Mouse (Mus musculus): ENCODE data around the gene Fam210b. TPM values are rescaled to one million over a fixed set of nuclear protein-coding genes. Genes with fewer than 3 reads are reported as not detected.

Gene Fam210b
- polyA plus RNA-seq, 1 experiment from 2014 or later, result 14.9 TPM

DNA sequence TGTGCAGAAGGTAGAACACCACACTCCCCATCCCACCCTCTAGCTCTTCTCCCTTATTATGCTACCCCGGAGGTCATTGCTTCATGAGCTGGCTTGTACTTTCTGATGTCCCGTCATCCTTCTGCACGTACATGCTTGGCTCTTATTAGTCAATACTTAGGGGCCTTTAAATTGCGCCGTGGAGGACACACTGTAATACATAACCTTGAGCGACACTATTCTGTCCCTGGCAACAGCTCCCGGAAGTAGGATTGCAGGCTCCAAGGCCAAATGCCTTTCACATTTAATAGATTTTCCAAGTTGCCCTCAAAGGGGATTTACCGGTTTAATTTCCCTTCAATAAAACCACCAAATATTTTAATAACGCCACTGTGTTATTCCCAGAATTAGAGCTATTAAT, 33.6 kb upstream of the Fam210b start:
- Histone ChIP-seq H3K9ac (ENCODE audit: low read length) (no peak overlapping the region), H3K36me3 (ENCODE audit: control insufficient read depth, insufficient read depth, low read length) (no peaks in the 10 kb centered on the region), H3K4me2 (ENCODE audit: low read depth, severe bottlenecking) (no peak overlapping the region), H3K27me3 (ENCODE audit: control insufficient read depth, insufficient read depth, low read length) (no peaks in the 10 kb centered on the region), H3K4me1 (ENCODE audit: control insufficient read depth, insufficient read depth, low read length) (no peaks in the 10 kb centered on the region), H3K27ac (replicated peaks; ENCODE audit: low read depth, low read length) (no peak overlapping the region), H3K9me3 (ENCODE audit: control insufficient read depth, low read length) (no peaks in the 10 kb centered on the region), H3K4me3 (ENCODE audit: low read depth, low read length) (no peak overlapping the region)
- no peak for ATAC-seq (ENCODE audit: insufficient number of reproducible peaks, low FRiP score, low TSS enrichment, low read depth)
- WGBS, result 83% methylated on average over 9 of the region's 9 CpGs
- no peak for DNase-seq (ENCODE audit: low spot score)

- 14% methylated on average over 9 of the region's 9 CpGs for WGBS
- ATAC-seq (ENCODE audit: insufficient number of reproducible peaks, low FRiP score, low TSS enrichment, low read depth), result no peak
- H3K4me2 ChIP-seq (ENCODE audit: low read depth, severe bottlenecking), result no peak overlapping the region
- H3K9ac ChIP-seq (ENCODE audit: low read length), result no peak overlapping the region
- no peak overlapping the region for H3K27ac ChIP-seq (replicated peaks; ENCODE audit: low read depth, low read length)
- H3K9me3 ChIP-seq (ENCODE audit: control insufficient read depth, low read length), result no peaks in the 10 kb centered on the region
- no peaks in the 10 kb centered on the region for H3K4me1 ChIP-seq (ENCODE audit: control insufficient read depth, insufficient read depth, low read length)
- no peak overlapping the region for H3K4me3 ChIP-seq (ENCODE audit: low read depth, low read length)
- H3K36me3 ChIP-seq (ENCODE audit: control insufficient read depth, insufficient read depth, low read length), result no peaks in the 10 kb centered on the region
- peak; percentile 93 for DNase-seq (ENCODE audit: low spot score)
- H3K27me3 ChIP-seq (ENCODE audit: control insufficient read depth, insufficient read depth, low read length), result no peaks in the 10 kb centered on the region
Observed at GRCm38 (mm10) chr2:172320878-172321277, 24.5 kb upstream of the Fam210b start.

- WGBS, result 66% methylated on average over 8 of the region's 8 CpGs
- Histone ChIP-seq H3K4me1 (ENCODE audit: control insufficient read depth, insufficient read depth, low read length) (no peaks in the 10 kb centered on the region), H3K9me3 (ENCODE audit: control insufficient read depth, low read length) (no peaks in the 10 kb centered on the region), H3K4me2 (ENCODE audit: low read depth, severe bottlenecking) (no peak overlapping the region), H3K27ac (replicated peaks; ENCODE audit: low read depth, low read length) (no peak overlapping the region), H3K9ac (ENCODE audit: low read length) (no peak overlapping the region), H3K36me3 (ENCODE audit: control insufficient read depth, insufficient read depth, low read length) (no peaks in the 10 kb centered on the region), H3K27me3 (ENCODE audit: control insufficient read depth, insufficient read depth, low read length) (0 out of 2 replicates have a peak, but pooled peaks cover 3% of the 10 kb centered on the region), H3K4me3 (ENCODE audit: low read depth, low read length) (no peak overlapping the region)
- DNase-seq (ENCODE audit: low spot score) (no peak), ATAC-seq (ENCODE audit: insufficient number of reproducible peaks, low FRiP score, low TSS enrichment, low read depth) (no peak)
Observed at GRCm38 (mm10) chr2:172328248-172328647, 17.1 kb upstream of the Fam210b start.

- Histone ChIP-seq H3K27ac (replicated peaks; ENCODE audit: low read depth, low read length) (no peak overlapping the region), H3K9ac (ENCODE audit: low read length) (no peak overlapping the region)
- no peak for ATAC-seq (ENCODE audit: insufficient number of reproducible peaks, low FRiP score, low TSS enrichment, low read depth)
Observed at GRCm38 (mm10) chr2:172329179-172329578, 16.2 kb upstream of the Fam210b start.

DNA sequence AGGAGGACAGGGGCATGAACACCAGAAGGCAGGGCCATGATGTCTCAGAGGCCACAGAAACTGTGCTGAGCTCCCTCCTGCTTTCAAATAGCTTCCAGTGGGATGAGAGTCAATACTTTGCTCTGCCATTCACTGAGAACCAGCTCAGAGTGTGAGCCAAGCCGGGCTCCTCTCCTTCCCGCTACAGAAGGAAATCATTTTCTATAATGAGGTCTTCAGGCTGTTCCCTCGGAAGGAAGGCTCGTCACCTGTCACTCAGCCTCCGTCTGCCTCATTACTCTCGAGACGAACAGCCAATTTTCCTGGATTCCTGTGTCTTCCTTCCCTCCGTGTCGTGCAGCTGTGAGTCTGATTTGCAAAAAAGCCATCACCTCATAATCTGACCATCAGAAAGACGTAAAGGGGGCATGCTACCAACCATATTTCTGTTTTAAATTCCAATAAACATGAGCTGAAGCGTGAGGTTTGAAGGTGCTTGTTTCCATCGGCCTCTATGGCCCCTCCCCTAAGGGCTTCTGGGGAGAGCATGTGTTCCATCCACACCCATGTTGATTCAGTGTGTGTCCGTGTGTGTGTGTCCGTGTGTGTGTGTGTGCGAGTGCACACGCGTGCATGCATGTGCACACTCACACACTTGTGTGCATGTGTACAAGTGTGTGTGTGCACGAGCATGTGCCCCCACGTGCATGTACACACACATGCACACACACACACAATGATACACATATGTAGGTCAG, 7.0 kb upstream of the Fam210b start:
- Histone ChIP-seq H3K27me3 (ENCODE audit: control insufficient read depth, insufficient read depth, low read length) (no peaks in the 10 kb centered on the region), H3K9ac (ENCODE audit: low read length) (no peak overlapping the region), H3K36me3 (ENCODE audit: control insufficient read depth, insufficient read depth, low read length) (no peaks in the 10 kb centered on the region), H3K4me1 (ENCODE audit: control insufficient read depth, insufficient read depth, low read length) (no peaks in the 10 kb centered on the region), H3K4me2 (ENCODE audit: low read depth, severe bottlenecking) (no peak overlapping the region), H3K4me3 (ENCODE audit: low read depth, low read length) (no peak overlapping the region), H3K27ac (replicated peaks; ENCODE audit: low read depth, low read length) (no peak overlapping the region), H3K9me3 (ENCODE audit: control insufficient read depth, low read length) (no peaks in the 10 kb centered on the region)
- 61% methylated on average over 19 of the region's 19 CpGs for WGBS
- DNase-seq (ENCODE audit: low spot score) (no peak), ATAC-seq (ENCODE audit: insufficient number of reproducible peaks, low FRiP score, low TSS enrichment, low read depth) (no peak)

More at GRCm38 (mm10) chr2:172329179-172329578, 16.2 kb upstream of the Fam210b start:
- no peak overlapping the region for H3K4me2 ChIP-seq (ENCODE audit: low read depth, severe bottlenecking)
- no peaks in the 10 kb centered on the region for H3K36me3 ChIP-seq (ENCODE audit: control insufficient read depth, insufficient read depth, low read length)
- WGBS, result 8% methylated on average over 13 of the region's 13 CpGs
- DNase-seq (ENCODE audit: low spot score), result peak; percentile 81
- no peak overlapping the region for H3K4me3 ChIP-seq (ENCODE audit: low read depth, low read length)
- H3K9me3 ChIP-seq (ENCODE audit: control insufficient read depth, low read length), result no peaks in the 10 kb centered on the region
- no peaks in the 10 kb centered on the region for H3K4me1 ChIP-seq (ENCODE audit: control insufficient read depth, insufficient read depth, low read length)
- 0 out of 2 replicates have a peak, but pooled peaks cover 3% of the 10 kb centered on the region for H3K27me3 ChIP-seq (ENCODE audit: control insufficient read depth, insufficient read depth, low read length)

DNA sequence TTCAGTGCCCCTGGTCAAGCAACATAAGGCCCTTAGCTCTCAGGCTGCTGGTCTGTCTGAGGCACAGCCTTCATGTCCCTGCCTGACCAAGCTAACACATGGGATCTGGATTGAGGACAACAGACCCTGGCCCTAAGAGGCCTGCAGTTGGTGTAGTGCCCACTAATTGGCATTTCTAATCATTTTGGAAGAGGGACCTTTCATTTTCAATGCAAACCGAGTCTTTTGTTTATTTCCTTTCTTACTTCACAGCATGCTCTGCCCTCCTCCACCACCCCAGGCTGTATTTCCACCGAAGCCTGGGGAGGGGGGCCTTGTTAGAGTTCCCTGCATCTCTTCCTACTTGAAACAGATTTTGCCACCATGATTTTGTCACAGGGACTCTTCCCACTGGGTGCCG, 4.4 kb upstream of the Fam210b start:
- DNase-seq (ENCODE audit: low spot score) (no peak), ATAC-seq (ENCODE audit: insufficient number of reproducible peaks, low FRiP score, low TSS enrichment, low read depth) (no peak)
- H3K36me3 ChIP-seq (ENCODE audit: control insufficient read depth, insufficient read depth, low read length), result no peaks in the 10 kb centered on the region
- no peaks in the 10 kb centered on the region for H3K27me3 ChIP-seq (ENCODE audit: control insufficient read depth, insufficient read depth, low read length)
- WGBS, result 68% methylated on average over 3 of the region's 3 CpGs
- peaks cover 2% of the 10 kb centered on the region for H3K4me1 ChIP-seq (ENCODE audit: control insufficient read depth, insufficient read depth, low read length)
- no peak overlapping the region for H3K4me2 ChIP-seq (ENCODE audit: low read depth, severe bottlenecking)
- H3K9ac ChIP-seq (ENCODE audit: low read length), result no peak overlapping the region
- no peak overlapping the region for H3K27ac ChIP-seq (replicated peaks; ENCODE audit: low read depth, low read length)
- no peak overlapping the region for H3K4me3 ChIP-seq (ENCODE audit: low read depth, low read length)
- no peaks in the 10 kb centered on the region for H3K9me3 ChIP-seq (ENCODE audit: control insufficient read depth, low read length)

GRCm38 (mm10) chr2:172341606-172342005, 3.8 kb upstream of the Fam210b start:
- WGBS, result 55% methylated on average over 5 of the region's 5 CpGs
- Histone ChIP-seq H3K27me3 (ENCODE audit: control insufficient read depth, insufficient read depth, low read length) (no peaks in the 10 kb centered on the region), H3K9me3 (ENCODE audit: control insufficient read depth, low read length) (no peaks in the 10 kb centered on the region), H3K4me1 (ENCODE audit: control insufficient read depth, insufficient read depth, low read length) (peaks cover 7% of the 10 kb centered on the region), H3K9ac (ENCODE audit: low read length) (no peak overlapping the region), H3K4me3 (ENCODE audit: low read depth, low read length) (no peak overlapping the region), H3K4me2 (ENCODE audit: low read depth, severe bottlenecking) (no peak overlapping the region), H3K36me3 (ENCODE audit: control insufficient read depth, insufficient read depth, low read length) (no peaks in the 10 kb centered on the region), H3K27ac (replicated peaks; ENCODE audit: low read depth, low read length) (no peak overlapping the region)
- ATAC-seq (ENCODE audit: insufficient number of reproducible peaks, low FRiP score, low TSS enrichment, low read depth), result no peak
- DNase-seq (ENCODE audit: low spot score), result no peak

DNA sequence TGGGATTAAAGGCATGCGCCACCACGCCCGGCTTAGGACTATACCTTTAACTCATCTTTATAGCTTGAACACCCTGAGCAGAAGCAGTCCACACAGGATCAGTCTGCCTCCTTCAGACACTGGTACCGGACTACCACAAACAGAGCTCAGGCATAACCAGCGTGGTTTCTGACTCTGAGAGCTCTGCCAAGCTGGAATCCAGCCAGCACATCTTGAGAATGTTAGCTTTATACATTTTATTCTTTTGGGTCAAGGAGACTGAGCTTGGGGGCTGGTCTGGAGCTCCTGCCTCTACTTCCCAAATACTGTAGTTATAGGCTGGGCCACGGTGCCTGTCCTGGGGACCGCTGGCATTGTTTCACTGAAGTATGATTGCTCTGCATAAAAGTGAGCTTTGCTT, 1.6 kb upstream of the Fam210b start:
- no peak for ATAC-seq (ENCODE audit: insufficient number of reproducible peaks, low FRiP score, low TSS enrichment, low read depth)
- no peak for DNase-seq (ENCODE audit: low spot score)
- H3K27me3 ChIP-seq (ENCODE audit: control insufficient read depth, insufficient read depth, low read length), result no peaks in the 10 kb centered on the region
- H3K9ac ChIP-seq (ENCODE audit: low read length), result no peak overlapping the region
- H3K4me1 ChIP-seq (ENCODE audit: control insufficient read depth, insufficient read depth, low read length), result peaks cover 7% of the 10 kb centered on the region
- no peaks in the 10 kb centered on the region for H3K36me3 ChIP-seq (ENCODE audit: control insufficient read depth, insufficient read depth, low read length)
- no peak overlapping the region for H3K27ac ChIP-seq (replicated peaks; ENCODE audit: low read depth, low read length)
- 92% methylated on average over 7 of the region's 7 CpGs for WGBS
- H3K4me3 ChIP-seq (ENCODE audit: low read depth, low read length), result no peak overlapping the region
- no peak overlapping the region for H3K4me2 ChIP-seq (ENCODE audit: low read depth, severe bottlenecking)
- H3K9me3 ChIP-seq (ENCODE audit: control insufficient read depth, low read length), result no peaks in the 10 kb centered on the region

GRCm38 (mm10) chr2:172344669-172345068, 696 bp upstream of the Fam210b start:
- 0 out of 2 replicates have a peak, but pooled peaks have one; percentile 2 for ATAC-seq (ENCODE audit: insufficient number of reproducible peaks, low FRiP score, low TSS enrichment, low read depth)
- H3K4me3 ChIP-seq (ENCODE audit: low read depth, low read length), result no peak overlapping the region
- no peak overlapping the region for H3K27ac ChIP-seq (replicated peaks; ENCODE audit: low read depth, low read length)
- WGBS, result 44% methylated on average over 5 of the region's 5 CpGs
- no peak overlapping the region for H3K9ac ChIP-seq (ENCODE audit: low read length)
- no peaks in the 10 kb centered on the region for H3K36me3 ChIP-seq (ENCODE audit: control insufficient read depth, insufficient read depth, low read length)
- H3K9me3 ChIP-seq (ENCODE audit: control insufficient read depth, low read length), result no peaks in the 10 kb centered on the region
- peak overlapping the region; percentile 98 for H3K4me2 ChIP-seq (ENCODE audit: low read depth, severe bottlenecking)
- no peaks in the 10 kb centered on the region for H3K27me3 ChIP-seq (ENCODE audit: control insufficient read depth, insufficient read depth, low read length)
- H3K4me1 ChIP-seq (ENCODE audit: control insufficient read depth, insufficient read depth, low read length), result peaks cover 7% of the 10 kb centered on the region
- no peak for DNase-seq (ENCODE audit: low spot score)

Data from limb, embryonic 11.5 days (tissue).